Mouse (Mus musculus) layer of hippocampus, postnatal 10 days (tissue): ENCODE data around the gene Nlrp9a. TPM values are rescaled to one million over a fixed set of nuclear protein-coding genes. Genes with fewer than 3 reads are reported as not detected.
"Not testable (repeated sequence)": the region's sequence is repeated elsewhere in the genome, so short reads cannot be mapped to it uniquely, and the experiment has no call there.

Source experiments
- DNase-seq, 2 experiments: peaks; one replicate each; pipeline ENCODE4 v3.0.0; 2021; ENCODE audit warnings: low spot score in 2 of 2
- long read RNA-seq: library from polyadenylated mRNA; stranded (forward); transcript quantifications from one replicate; pipeline ENCODE4 v2.0.0, GENCODE M21; 2023
- microRNA-seq, 2 experiments: library from miRNA; unstranded; fragments of <30 nt; microRNA quantifications; one replicate each; pipeline ENCODE4 v1.2.0; 2021
- total RNA-seq, 2 experiments: library from RNA; stranded (reverse); gene quantifications; 2 replicates each; pipeline ENCODE4 v1.2.3; 2021

Nlrp9a gene
- total RNA-seq, result not detected
- long read RNA-seq, result 0 reads

- not testable (repeated sequence) for DNase-seq
Observed at GRCm38 (mm10) chr7:26534723-26535122, at the start of gene Nlrp9a. Gene Nlrp9a (plus strand): TSS chr7:26535023.

- not testable (repeated sequence) for DNase-seq
Observed at GRCm38 (mm10) chr7:26489514-26489913, 45.3 kb upstream of the Nlrp9a start.

DNA sequence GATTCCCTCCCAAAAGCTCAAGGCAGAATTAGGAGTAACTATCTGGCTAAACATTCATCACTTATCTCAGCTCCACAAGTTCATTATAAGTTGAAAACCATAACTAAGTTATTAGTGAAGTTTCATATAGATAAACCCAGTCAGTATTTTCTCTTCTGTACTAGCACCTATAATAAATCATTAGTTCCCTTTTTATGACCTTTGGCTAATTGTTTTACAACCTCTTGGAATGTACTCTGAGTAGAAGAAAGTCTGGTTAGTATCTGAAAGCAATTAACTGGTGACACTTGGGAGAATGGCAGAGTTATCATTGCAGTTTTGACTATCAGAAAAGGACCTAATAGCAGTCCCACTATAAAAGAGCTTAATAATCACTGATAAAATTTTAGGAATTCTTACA lies 54.3 kb downstream of the Nlrp9a start:
- no peak for DNase-seq

GRCm38 (mm10) chr7:26589774-26590173 lies 55.0 kb downstream of the Nlrp9a start:
- DNase-seq, result no peak

GRCm38 (mm10) chr7:26618364-26618763 lies 83.5 kb downstream of the Nlrp9a start, which contains the start of gene Vmn1r185:
Gene Vmn1r185 (minus strand): TSS chr7:26618464.
- not testable (repeated sequence) for DNase-seq

Small RNA genes lying within 50 kb of the gene (microRNA-seq; reads per million reads assigned to microRNA genes)
- gene Gm25947, result 0 reads per million in 2 experiments

Other genes starting within 250 kb of the Nlrp9a start
- not detected for gene Cyp2a4, start 227.9 kb upstream of the Nlrp9a start, total RNA-seq
- gene Nlrp9c, start 131.3 kb upstream of the Nlrp9a start, total RNA-seq, result not detected
- gene Nlrp4a, start 99.9 kb upstream of the Nlrp9a start, total RNA-seq, result not detected
- not detected for gene Vmn1r185, start 83.4 kb downstream of the Nlrp9a start, total RNA-seq
- not detected for gene Cyp2b23, start 151.4 kb downstream of the Nlrp9a start, total RNA-seq
- not detected for gene Cyp2b19, start 222.1 kb downstream of the Nlrp9a start, total RNA-seq